Mouse (Mus musculus): Measurements from ENCODE around the gene Tbc1d22a. TPM values are rescaled to one million over a fixed set of nuclear protein-coding genes. Genes with fewer than 3 reads are reported as not detected.
"Not testable (repeated sequence)": the region's sequence is repeated elsewhere in the genome, so short reads cannot be mapped to it uniquely, and the experiment has no call there.

Tbc1d22a gene
- polyA plus RNA-seq, 1 experiment, result 28.1 TPM

DNA sequence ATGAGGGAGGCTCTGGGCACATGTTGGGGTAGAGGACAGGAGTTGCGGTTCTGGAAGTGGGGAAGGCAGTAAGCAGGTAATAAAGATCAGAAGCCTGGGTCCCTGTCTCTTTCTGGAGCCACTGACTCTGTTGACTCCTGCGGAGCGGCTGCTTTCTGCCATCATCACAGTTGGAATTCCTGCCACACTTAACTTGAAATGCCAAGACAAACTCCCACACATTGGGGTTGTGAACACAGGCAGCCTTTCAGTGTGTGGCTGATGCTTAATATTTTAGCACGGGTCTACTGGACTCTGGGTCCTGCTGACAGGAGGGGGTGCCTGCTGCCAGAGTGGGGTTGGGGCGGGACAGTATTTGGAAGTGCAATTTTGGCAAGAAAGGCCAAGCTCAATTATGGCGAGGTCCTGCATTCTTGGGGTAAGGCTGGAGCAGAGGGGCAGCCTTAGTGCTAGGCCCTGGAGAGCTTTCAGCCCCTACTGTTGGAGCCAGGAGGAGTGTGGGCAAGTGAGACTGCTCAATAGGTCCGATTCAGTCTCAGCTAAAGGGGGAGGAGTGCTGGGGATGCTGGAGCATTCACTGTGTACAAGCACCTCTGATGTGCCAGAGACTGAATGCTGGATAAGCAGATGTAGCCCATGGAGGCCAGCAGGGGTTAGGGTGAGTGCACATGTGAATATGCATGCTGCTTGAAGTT lies 5.4 kb downstream of the Tbc1d22a start:
- Histone ChIP-seq H3K36me3 (ENCODE audit: control insufficient read depth, insufficient read depth, low read length) (no peaks in the 10 kb centered on the region), H3K27me3 (ENCODE audit: control insufficient read depth, insufficient read depth, low read length) (no peaks in the 10 kb centered on the region), H3K4me3 (ENCODE audit: extremely low read depth, insufficient read depth, insufficient read length) (no peak overlapping the region), H3K4me1 (ENCODE audit: control insufficient read depth, insufficient read depth, insufficient read length) (peaks cover 8% of the 10 kb centered on the region; the same call in 1 of the 2 replicates), H3K27ac (ENCODE audit: insufficient read depth, low read length) (peak overlapping the region; percentile 25)
- DNase-seq (ENCODE audit: low read depth in 1 of 2, low spot score in 2 of 2), result no peak
- TF ChIP-seq POLR2A (IDR thresholded peaks at IDR 0.05; ENCODE audit: low read depth, low read length), result no peak
- TF ChIP-seq CTCF (IDR thresholded peaks at IDR 0.05; ENCODE audit: extremely low read depth, insufficient read depth, insufficient read length, insufficient replicate concordance), result no peak
- 82% methylated on average over 7 of the region's 7 CpGs for WGBS

DNA sequence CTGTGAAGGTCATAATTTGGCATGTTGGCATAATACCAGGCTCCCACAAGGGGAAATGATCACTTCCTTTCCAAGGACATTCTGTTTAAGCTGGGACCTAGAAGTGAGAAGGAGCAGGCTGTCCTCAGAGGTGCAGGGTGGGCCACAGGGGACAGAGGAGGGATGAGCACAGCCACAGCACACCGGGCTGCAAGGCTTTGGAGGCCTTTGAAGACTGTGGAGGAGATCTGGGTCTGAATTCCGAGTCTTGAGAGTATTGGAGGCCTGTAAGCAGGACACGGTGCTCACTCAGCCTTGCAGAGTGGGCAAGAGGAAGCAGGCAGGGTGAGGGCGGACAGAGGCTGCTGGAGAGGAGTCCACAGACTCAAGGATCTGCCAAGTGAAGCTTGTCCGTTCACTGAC lies 6.0 kb downstream of the Tbc1d22a start:
- Histone ChIP-seq H3K4me1 (ENCODE audit: control insufficient read depth, insufficient read depth, insufficient read length) (peaks cover 4% of the 10 kb centered on the region; the same call in 1 of the 2 replicates), H3K27ac (ENCODE audit: insufficient read depth, low read length) (peak overlapping the region; percentile 58), H3K27me3 (ENCODE audit: control insufficient read depth, insufficient read depth, low read length) (no peaks in the 10 kb centered on the region), H3K36me3 (ENCODE audit: control insufficient read depth, insufficient read depth, low read length) (no peaks in the 10 kb centered on the region), H3K4me3 (ENCODE audit: extremely low read depth, insufficient read depth, insufficient read length) (no peak overlapping the region)
- no peak for DNase-seq (ENCODE audit: low read depth in 1 of 2, low spot score in 2 of 2)
- 65% methylated on average over 5 of the region's 5 CpGs for WGBS
- TF ChIP-seq CTCF (IDR thresholded peaks at IDR 0.05; ENCODE audit: extremely low read depth, insufficient read depth, insufficient read length, insufficient replicate concordance) (no peak), POLR2A (IDR thresholded peaks at IDR 0.05; ENCODE audit: low read depth, low read length) (no peak)

- peak overlapping the region; percentile 58 for H3K27ac ChIP-seq (ENCODE audit: insufficient read depth, low read length)
- H3K36me3 ChIP-seq (ENCODE audit: control insufficient read depth, insufficient read depth, low read length), result no peaks in the 10 kb centered on the region
- DNase-seq (ENCODE audit: low read depth in 1 of 2, low spot score in 2 of 2), result no peak
- no peak for TF ChIP-seq POLR2A (IDR thresholded peaks at IDR 0.05; ENCODE audit: low read depth, low read length)
- TF ChIP-seq CTCF (IDR thresholded peaks at IDR 0.05; ENCODE audit: extremely low read depth, insufficient read depth, insufficient read length, insufficient replicate concordance), result no peak
- no peak overlapping the region for H3K4me3 ChIP-seq (ENCODE audit: extremely low read depth, insufficient read depth, insufficient read length)
- WGBS, result 93% methylated on average over 4 of the region's 4 CpGs
- peaks cover 6% of the 10 kb centered on the region; the same call in 1 of the 2 replicates for H3K4me1 ChIP-seq (ENCODE audit: control insufficient read depth, insufficient read depth, insufficient read length)
- no peaks in the 10 kb centered on the region for H3K27me3 ChIP-seq (ENCODE audit: control insufficient read depth, insufficient read depth, low read length)
Measured at GRCm38 (mm10) chr15:86220715-86221114, 6.5 kb downstream of the Tbc1d22a start.

- peaks cover 6% of the 10 kb centered on the region; the same call in 1 of the 2 replicates for H3K4me1 ChIP-seq (ENCODE audit: control insufficient read depth, insufficient read depth, insufficient read length)
- no peaks in the 10 kb centered on the region for H3K27me3 ChIP-seq (ENCODE audit: control insufficient read depth, insufficient read depth, low read length)
- H3K27ac ChIP-seq (ENCODE audit: insufficient read depth, low read length), result no peak overlapping the region
- DNase-seq (ENCODE audit: low read depth in 1 of 2, low spot score in 2 of 2), result no peak
- TF ChIP-seq POLR2A (IDR thresholded peaks at IDR 0.05; ENCODE audit: low read depth, low read length) (no peak), CTCF (IDR thresholded peaks at IDR 0.05; ENCODE audit: extremely low read depth, insufficient read depth, insufficient read length, insufficient replicate concordance) (no peak)
- 90% methylated on average over 4 of the region's 4 CpGs for WGBS
- no peak overlapping the region for H3K4me3 ChIP-seq (ENCODE audit: extremely low read depth, insufficient read depth, insufficient read length)
- no peaks in the 10 kb centered on the region for H3K36me3 ChIP-seq (ENCODE audit: control insufficient read depth, insufficient read depth, low read length)
Measured at GRCm38 (mm10) chr15:86221369-86221768, 7.1 kb downstream of the Tbc1d22a start.

- not testable (repeated sequence) for H3K27me3 ChIP-seq (ENCODE audit: control insufficient read depth, insufficient read depth, low read length); H3K4me3 ChIP-seq (ENCODE audit: extremely low read depth, insufficient read depth, insufficient read length); H3K27ac ChIP-seq (ENCODE audit: insufficient read depth, low read length); H3K4me1 ChIP-seq (ENCODE audit: control insufficient read depth, insufficient read depth, insufficient read length); DNase-seq (ENCODE audit: low read depth in 1 of 2, low spot score in 2 of 2); H3K36me3 ChIP-seq (ENCODE audit: control insufficient read depth, insufficient read depth, low read length)
- WGBS, result 91% methylated on average over 11 of the region's 11 CpGs
Measured at GRCm38 (mm10) chr15:86221901-86222300, 7.6 kb downstream of the Tbc1d22a start.

GRCm38 (mm10) chr15:86224972-86225551 lies 10.8 kb downstream of the Tbc1d22a start:
- WGBS, result 37% methylated on average over 7 of the region's 7 CpGs
- H3K27ac ChIP-seq (ENCODE audit: insufficient read depth, low read length), result 0 out of 2 replicates have a peak overlapping the region, but pooled peaks have one; percentile 14
- no peak for DNase-seq (ENCODE audit: low read depth in 1 of 2, low spot score in 2 of 2)

GRCm38 (mm10) chr15:86226221-86226620 lies 12.0 kb downstream of the Tbc1d22a start:
- no peak overlapping the region for H3K4me3 ChIP-seq (ENCODE audit: extremely low read depth, insufficient read depth, insufficient read length)
- H3K27ac ChIP-seq (ENCODE audit: insufficient read depth, low read length), result no peak overlapping the region
- no peak for TF ChIP-seq CTCF (IDR thresholded peaks at IDR 0.05; ENCODE audit: extremely low read depth, insufficient read depth, insufficient read length, insufficient replicate concordance)
- TF ChIP-seq POLR2A (IDR thresholded peaks at IDR 0.05; ENCODE audit: low read depth, low read length), result no peak
- 87% methylated on average over 5 of the region's 5 CpGs for WGBS
- H3K27me3 ChIP-seq (ENCODE audit: control insufficient read depth, insufficient read depth, low read length), result no peaks in the 10 kb centered on the region
- no peak for DNase-seq (ENCODE audit: low read depth in 1 of 2, low spot score in 2 of 2)
- peaks cover 3% of the 10 kb centered on the region; the same call in 1 of the 2 replicates for H3K4me1 ChIP-seq (ENCODE audit: control insufficient read depth, insufficient read depth, insufficient read length)
- no peaks in the 10 kb centered on the region for H3K36me3 ChIP-seq (ENCODE audit: control insufficient read depth, insufficient read depth, low read length)

More at GRCm38 (mm10) chr15:86224972-86225551, 10.8 kb downstream of the Tbc1d22a start:
- Histone ChIP-seq H3K4me3 (ENCODE audit: extremely low read depth, insufficient read depth, insufficient read length) (no peak overlapping the region), H3K4me1 (ENCODE audit: control insufficient read depth, insufficient read depth, insufficient read length) (peaks cover 3% of the 10 kb centered on the region; the same call in 1 of the 2 replicates), H3K36me3 (ENCODE audit: control insufficient read depth, insufficient read depth, low read length) (no peaks in the 10 kb centered on the region), H3K27me3 (ENCODE audit: control insufficient read depth, insufficient read depth, low read length) (no peaks in the 10 kb centered on the region)
- no peak for TF ChIP-seq POLR2A (IDR thresholded peaks at IDR 0.05; ENCODE audit: low read depth, low read length)
- TF ChIP-seq CTCF (IDR thresholded peaks at IDR 0.05; ENCODE audit: extremely low read depth, insufficient read depth, insufficient read length, insufficient replicate concordance), result no peak

Measured in spleen, adult 2 months (tissue).